Mouse (Mus musculus): ENCODE data around the gene Cpvl. TPM values are rescaled to one million over a fixed set of nuclear protein-coding genes. Genes with fewer than 3 reads are reported as not detected.

The Cpvl gene
- total RNA-seq, 2 experiments from 2014 or later, result not detected

GRCm38 (mm10) chr6:53942190-53942831, 36.2 kb downstream of the Cpvl start:
- intact Hi-C loops (cut with DNase I), result no loop called here
- DNase-seq, result no peak

DNA sequence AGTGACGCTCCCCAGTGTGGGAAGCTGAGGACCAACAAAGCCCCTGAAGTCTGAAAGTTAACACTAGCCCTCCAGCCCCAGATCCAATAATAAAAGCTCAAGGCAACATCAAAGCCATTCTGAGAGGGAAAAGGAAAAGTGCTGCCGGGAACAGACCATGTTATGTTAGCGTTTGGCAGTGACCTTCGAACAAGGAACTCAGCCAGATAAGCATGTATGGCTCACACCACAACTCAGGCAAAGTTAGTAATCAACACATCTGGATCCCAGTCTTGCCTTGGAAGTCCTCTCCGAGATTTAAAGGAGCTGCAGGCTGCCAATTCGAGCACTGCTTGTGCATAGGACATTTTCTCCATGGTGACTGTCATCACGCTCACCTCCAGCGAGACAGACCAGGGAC, 38.7 kb downstream of the Cpvl start:
- intact Hi-C loops (cut with DNase I), result no loop called here
- DNase-seq, result no peak

- no peak for DNase-seq
- intact Hi-C loops (cut with DNase I), result no loop called here
These were observed 39.5 kb downstream of the Cpvl start for GRCm38 (mm10) chr6:53938942-53939341.

- no peak for DNase-seq
- intact Hi-C loops (cut with DNase I), result no loop called here
These were observed 41.0 kb downstream of the Cpvl start for GRCm38 (mm10) chr6:53937143-53938134.

GRCm38 (mm10) chr6:53931605-53932004, 46.9 kb downstream of the Cpvl start:
- intact Hi-C loops (cut with DNase I), result no loop called here
- DNase-seq, result no peak

DNA sequence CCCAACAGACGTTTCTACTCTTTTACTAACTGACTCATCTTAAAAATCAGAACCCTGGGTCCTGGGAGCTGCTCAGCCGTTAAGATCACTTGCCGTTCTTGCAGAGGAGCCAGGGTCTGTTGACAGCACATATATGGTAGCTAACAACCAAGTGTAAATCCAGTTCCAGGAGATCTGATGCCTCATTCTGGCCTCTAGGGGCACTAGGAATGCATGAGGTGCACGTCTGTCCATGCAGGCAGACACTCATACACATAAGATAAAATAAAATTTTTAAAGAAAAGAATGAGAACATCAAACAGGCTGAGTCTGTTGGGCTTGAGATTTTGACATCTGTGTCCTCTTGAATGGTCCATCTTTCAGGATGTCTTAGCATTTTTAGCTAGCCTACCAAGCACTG, 48.6 kb downstream of the Cpvl start:
- DNase-seq, result no peak
- intact Hi-C loops (cut with DNase I), result no loop called here

DNA sequence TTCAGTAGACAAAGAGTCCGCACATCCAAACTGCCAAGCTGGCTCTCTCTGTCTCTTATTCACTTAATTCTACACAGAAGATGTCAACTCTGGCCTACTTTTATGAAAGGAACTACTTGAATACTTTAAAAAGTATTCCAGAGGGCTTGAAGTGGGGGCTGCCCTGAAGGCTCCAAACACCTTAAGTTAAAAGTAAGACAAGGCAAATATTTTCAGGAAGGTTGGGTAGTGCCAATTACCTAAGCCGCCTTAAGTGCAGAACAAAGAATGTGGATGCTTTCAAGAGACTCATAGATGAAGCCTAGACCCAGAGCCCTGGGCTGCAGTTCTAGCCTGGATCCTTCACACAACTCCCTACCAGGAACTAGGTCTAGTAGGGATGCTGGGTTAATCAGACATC, 52.3 kb downstream of the Cpvl start:
- intact Hi-C loops (cut with DNase I), result no loop called here
- no peak for DNase-seq

- no peak for DNase-seq
- intact Hi-C loops (cut with DNase I), result no loop called here
These were observed 53.3 kb downstream of the Cpvl start for GRCm38 (mm10) chr6:53925192-53925591.

GRCm38 (mm10) chr6:53920041-53920440, 58.4 kb downstream of the Cpvl start:
- intact Hi-C loops (cut with DNase I), result no loop called here

DNA sequence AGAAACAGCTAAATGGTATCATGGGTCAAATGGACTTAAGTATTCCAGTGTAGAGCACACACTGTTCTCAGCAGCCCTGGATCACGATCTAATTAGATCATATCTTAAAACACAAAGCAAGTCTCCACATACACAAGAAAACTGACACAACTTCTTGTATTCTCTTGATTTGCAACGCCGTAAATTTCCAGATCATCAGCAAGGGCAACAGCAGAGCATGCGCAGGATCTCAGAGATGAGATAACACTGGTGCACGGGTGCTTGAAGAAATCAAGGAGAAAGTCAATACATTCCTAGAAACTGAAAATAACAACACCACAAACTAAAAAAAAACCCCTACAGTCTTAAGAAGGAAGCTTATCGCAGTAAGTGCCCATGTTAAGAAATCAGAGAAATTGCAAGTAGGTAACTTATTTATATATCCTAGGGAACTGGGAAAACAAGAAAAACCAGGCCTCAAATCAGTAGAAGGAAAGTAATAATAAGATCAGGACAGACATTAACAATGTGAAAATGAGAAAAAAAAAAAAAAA, 61.4 kb downstream of the Cpvl start:
- DNase-seq, result no peak
- intact Hi-C loops (cut with DNase I), result no loop called here

More at GRCm38 (mm10) chr6:53920041-53920440, 58.4 kb downstream of the Cpvl start:
- no peak for DNase-seq

DNA sequence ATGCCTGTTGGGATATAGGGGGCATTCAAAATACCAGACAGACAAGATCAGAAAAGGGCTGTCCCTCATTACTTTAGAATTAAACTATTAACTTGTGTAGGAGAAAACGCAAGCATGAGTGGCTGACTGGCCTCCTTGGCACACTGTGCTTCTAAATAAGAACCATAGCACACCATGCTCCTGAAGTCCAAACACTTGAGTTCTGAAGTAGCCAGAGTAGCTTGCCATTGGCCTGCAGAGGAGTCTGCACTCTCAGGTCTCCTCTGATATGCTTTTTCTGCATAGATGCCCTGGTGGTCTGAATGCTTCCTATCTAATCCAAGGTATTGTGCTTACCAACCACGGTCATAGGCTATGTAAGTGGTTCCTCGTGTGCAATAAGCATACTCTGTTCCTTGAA, 63.1 kb downstream of the Cpvl start:
- intact Hi-C loops (cut with DNase I), result no loop called here
- DNase-seq, result no peak

GRCm38 (mm10) chr6:53913151-53913550, 65.3 kb downstream of the Cpvl start:
- intact Hi-C loops (cut with DNase I), result no loop called here

DNA sequence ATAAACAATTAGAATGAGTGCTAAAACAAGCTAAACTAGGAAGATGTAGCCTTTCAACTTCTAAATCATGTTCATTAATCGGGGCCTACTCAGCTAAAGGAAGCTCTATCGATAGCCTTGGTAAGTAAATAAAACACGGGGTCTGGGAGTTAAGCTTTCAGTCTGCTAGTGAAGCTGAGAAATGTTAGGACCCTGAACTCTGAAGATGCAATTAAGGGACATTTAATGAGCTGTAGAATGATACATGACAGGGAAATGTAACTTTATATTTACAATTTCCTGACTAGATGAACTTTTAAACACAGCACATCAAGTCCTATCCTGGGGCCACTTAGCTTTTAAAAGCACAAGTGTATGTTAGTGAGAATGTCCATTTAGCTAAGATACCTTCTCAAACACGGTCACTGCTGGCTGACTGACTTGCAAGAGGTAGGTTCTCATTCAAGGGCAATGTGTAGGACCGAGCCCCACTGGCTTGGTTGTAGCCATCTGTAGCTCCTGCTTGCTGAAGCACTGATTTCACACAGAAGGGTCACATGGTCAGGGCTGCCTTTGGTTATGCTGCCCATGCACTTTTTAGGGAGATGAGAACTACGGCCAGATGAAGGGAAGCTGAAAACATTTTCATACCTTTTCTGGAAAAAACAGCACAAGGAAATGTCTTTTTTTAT, 66.2 kb downstream of the Cpvl start:
- DNase-seq, result no peak
- intact Hi-C loops (cut with DNase I), result no loop called here

More at GRCm38 (mm10) chr6:53913151-53913550, 65.3 kb downstream of the Cpvl start:
- DNase-seq, result no peak

- intact Hi-C loops (cut with DNase I), result loop anchor here (5.0 kb wide), 1 partner anchor 42 kb away; no protein-coding TSS in a partner anchor
- DNase-seq, result no peak
These were observed 68.5 kb downstream of the Cpvl start for GRCm38 (mm10) chr6:53909986-53910385.

GRCm38 (mm10) chr6:53909446-53909845, 69.0 kb downstream of the Cpvl start:
- intact Hi-C loops (cut with DNase I), result loop anchor here (5.0 kb wide), 1 partner anchor 43 kb away; no protein-coding TSS in a partner anchor
- DNase-seq, result no peak

DNA sequence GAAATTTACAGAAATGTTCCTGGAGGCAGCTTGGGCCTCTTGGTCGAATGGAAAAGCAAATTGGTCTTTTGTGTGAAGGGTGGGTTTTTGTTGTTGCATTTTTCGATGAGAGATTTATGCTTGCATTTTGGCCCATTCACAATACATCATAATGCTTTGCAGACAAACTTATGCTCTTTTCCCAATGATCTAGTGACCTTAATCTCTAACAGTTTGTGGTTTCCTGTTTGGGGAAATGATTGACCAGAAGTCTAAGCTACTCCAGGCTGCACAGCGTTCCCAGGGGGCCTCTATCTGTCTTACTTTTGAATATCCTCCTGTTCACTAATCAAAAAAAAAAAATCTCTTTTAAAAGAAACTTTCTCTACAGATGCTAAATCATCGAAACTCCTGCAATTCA, 71.6 kb downstream of the Cpvl start:
- peak in 1 of 2 experiments; percentile 21 for DNase-seq
- intact Hi-C loops (cut with DNase I), result loop anchor here (5.0 kb wide), 1 partner anchor 45 kb away; no protein-coding TSS in a partner anchor

- no peak for DNase-seq
- intact Hi-C loops (cut with DNase I), result loop anchor here (5.0 kb wide), 1 partner anchor 46 kb away; no protein-coding TSS in a partner anchor
These were observed 72.4 kb downstream of the Cpvl start for GRCm38 (mm10) chr6:53906051-53906462.

DNA sequence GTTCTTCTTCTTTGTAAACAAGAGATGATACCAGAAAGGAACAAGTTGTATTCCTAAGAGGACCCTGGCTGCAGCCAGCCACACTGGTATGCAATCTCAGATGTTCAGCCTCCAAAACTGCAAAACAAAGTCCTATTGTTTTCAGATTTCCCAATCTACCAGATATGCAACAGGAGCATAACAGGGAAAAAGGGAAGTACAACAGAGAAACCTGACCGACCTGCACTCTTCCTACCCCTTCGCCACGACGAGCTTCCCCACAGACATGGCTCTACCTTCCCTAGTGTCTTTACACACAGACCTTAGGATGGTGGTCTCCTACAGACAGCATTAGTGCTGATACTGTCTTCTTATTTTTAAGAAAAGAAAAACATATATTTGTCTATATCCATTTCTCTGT, 72.9 kb downstream of the Cpvl start:
- DNase-seq, result no peak
- intact Hi-C loops (cut with DNase I), result loop anchor here (5.0 kb wide), 1 partner anchor 47 kb away; no protein-coding TSS in a partner anchor

DNA sequence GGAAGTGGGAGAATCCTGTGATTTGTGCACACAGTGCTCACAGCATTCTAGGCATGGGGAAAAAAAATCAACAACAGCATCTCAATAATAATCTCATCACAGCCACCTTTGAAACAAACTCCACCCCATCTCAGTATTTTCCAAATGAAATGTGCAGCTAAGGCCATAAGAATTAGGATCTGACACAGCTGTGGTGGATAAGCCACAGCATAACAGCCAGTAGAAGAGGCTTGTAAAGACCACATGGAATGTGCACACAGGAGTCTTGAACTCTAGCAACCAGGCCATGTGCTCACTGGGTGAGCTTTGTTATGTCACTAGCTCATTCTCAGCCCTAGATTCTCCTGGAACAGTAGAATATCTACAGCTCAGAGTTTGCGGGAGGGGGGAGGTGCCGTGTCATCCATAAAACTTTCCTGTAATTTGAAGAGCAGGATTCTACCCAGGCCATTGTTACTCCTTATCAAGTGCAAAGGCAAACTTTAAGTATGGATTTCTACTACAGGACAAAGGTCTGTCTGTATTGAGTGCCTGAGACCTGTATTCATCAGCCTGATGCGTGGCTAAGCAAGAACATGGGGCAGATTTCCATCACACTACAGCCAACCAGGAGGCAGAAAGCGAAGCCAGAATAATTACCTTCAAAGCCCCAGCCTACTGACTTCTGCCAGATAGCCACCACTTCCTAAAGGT, 73.6 kb downstream of the Cpvl start:
- DNase-seq, result no peak
- intact Hi-C loops (cut with DNase I), result loop anchor here (5.0 kb wide), 1 partner anchor 47 kb away; no protein-coding TSS in a partner anchor

DNA sequence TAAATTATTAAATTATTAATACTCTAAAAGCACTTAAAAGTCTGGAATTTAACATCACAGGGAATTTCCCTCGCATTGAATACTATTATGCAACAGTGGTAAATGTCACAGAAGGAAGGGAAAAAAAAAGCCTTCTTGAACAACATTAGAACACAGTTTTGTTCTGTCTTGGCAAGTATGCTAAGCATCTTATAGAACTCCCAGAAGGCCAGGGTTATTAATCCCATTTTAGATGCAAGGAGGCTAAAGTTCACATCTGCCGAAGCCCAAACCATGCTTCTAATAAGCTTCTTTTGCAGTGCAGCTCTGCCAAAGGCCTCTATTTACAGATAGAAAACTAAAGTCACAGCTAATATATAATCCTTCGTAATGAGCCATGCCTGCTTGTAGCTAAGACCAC, 74.3 kb downstream of the Cpvl start:
- intact Hi-C loops (cut with DNase I), result no loop called here
- no peak for DNase-seq

All from heart, postnatal 10 days (tissue).